In the genomic region with DNA sequence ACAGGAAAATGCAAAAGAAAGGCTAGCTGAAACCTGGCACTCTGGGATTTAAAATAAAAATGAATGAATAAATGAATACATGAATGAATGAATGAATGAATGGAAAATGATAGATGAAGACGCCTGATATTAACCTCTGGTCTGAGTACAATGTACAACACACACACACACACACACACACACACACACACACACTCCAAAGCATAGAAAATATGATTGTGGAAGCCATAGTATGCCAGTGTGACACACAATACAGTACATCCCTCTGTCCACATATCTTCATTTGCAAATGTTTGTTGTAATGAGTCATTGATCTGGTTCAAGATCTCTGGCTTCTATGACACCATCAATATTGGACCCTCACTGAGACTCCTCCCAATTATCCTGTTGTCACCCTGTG, we compare ENCODE assay signal across 10 mouse cellular contexts. TPM values are rescaled to one million over a fixed set of nuclear protein-coding genes. Genes with fewer than 3 reads are reported as not detected.
DNase-seq lines count a peak whose midpoint lies in the region; ATAC-seq and TF ChIP-seq lines count a peak whose summit lies in the region.
"Had no signal": no experiment of that assay in that cellular context is flagged by ENCODE, and none has a peak within 500 bp of the region (broad histone marks: within the 10 kb centered on the region; RNA-seq: fewer than 3 reads in every experiment).

No protein-coding gene starts in this region.

- WGBS in heart, embryonic 15.5 days, result 62% methylated on average over 1 of the region's 1 CpGs
- 75% methylated on average over 1 of the region's 1 CpGs for WGBS in embryonic facial prominence, embryonic 15.5 days
- 90% methylated on average over 1 of the region's 1 CpGs for WGBS in intestine, embryonic 16.5 days
- 58% methylated on average over 1 of the region's 1 CpGs for whole genome bisulfite sequencing in midbrain, postnatal 0 days

- no peak for ATAC-seq in heart, embryonic 15.5 days (replicated peaks; ENCODE audit: insufficient number of reproducible peaks, insufficient read depth, low FRiP score, low read depth)
- ATAC-seq in embryonic facial prominence, embryonic 15.5 days (ENCODE audit: insufficient number of reproducible peaks, low FRiP score, low TSS enrichment, low read depth), result no peak
- peak; percentile 17 for ATAC-seq in intestine, embryonic 16.5 days
- peak; percentile 57 for ATAC-seq in midbrain, postnatal 0 days (ENCODE audit: low FRiP score)

- H3K9ac ChIP-seq in heart, embryonic 15.5 days, result 0 out of 2 replicates have a peak overlapping the region, but pooled peaks have one; percentile 76
- no peak overlapping the region for H3K9ac ChIP-seq in embryonic facial prominence, embryonic 15.5 days
- no peak overlapping the region for H3K9ac ChIP-seq in intestine, embryonic 16.5 days (ENCODE audit: low read depth, low read length)
- no peak overlapping the region for H3K9ac ChIP-seq in midbrain, postnatal 0 days (replicated peaks; ENCODE audit: low read length, poor library complexity, severe bottlenecking)

- peak overlapping the region; percentile 94 for H3K4me2 ChIP-seq in heart, embryonic 15.5 days
- H3K4me2 ChIP-seq in embryonic facial prominence, embryonic 15.5 days (replicated peaks), result peak overlapping the region; percentile 90
- H3K4me2 ChIP-seq in intestine, embryonic 16.5 days (ENCODE audit: low read depth, low read length), result no peak overlapping the region; the same call in 1 of the 2 replicates
- H3K4me2 ChIP-seq in midbrain, postnatal 0 days (ENCODE audit: low read depth, low read length, poor library complexity, severe bottlenecking), result peak overlapping the region; percentile 78

- H3K4me1 ChIP-seq in heart, embryonic 15.5 days (replicated peaks), result peaks cover 9% of the 10 kb centered on the region; the same call in 1 of the 2 replicates
- peaks cover 9% of the 10 kb centered on the region; the same call in 1 of the 2 replicates for H3K4me1 ChIP-seq in embryonic facial prominence, embryonic 15.5 days
- H3K4me1 ChIP-seq in intestine, embryonic 16.5 days (ENCODE audit: control insufficient read depth, insufficient read depth, low read length), result no peaks in the 10 kb centered on the region
- H3K4me1 ChIP-seq in midbrain, postnatal 0 days (ENCODE audit: insufficient read depth, low read length), result peaks cover 3% of the 10 kb centered on the region; the same call in 1 of the 2 replicates

- 0 out of 2 replicates have a peak, but pooled peaks cover 2% of the 10 kb centered on the region for H3K27me3 ChIP-seq in heart, embryonic 15.5 days
- H3K27me3 ChIP-seq in embryonic facial prominence, embryonic 15.5 days, result 0 out of 2 replicates have a peak, but pooled peaks cover 3% of the 10 kb centered on the region
- H3K27me3 ChIP-seq in intestine, embryonic 16.5 days (replicated peaks; ENCODE audit: control insufficient read depth, insufficient read depth, low read length), result no peaks in the 10 kb centered on the region
- no peaks in the 10 kb centered on the region for H3K27me3 ChIP-seq in midbrain, postnatal 0 days (ENCODE audit: insufficient read depth, low read length)

- DNase-seq in heart, postnatal 14 days, result no peak
- DNase-seq in midbrain, postnatal 0 days (ENCODE audit: low spot score), result no peak
- no peak for DNase-seq in urinary bladder, postnatal 14 days (ENCODE audit: low spot score)
- DNase-seq in layer of hippocampus, adult 9-10 months (ENCODE audit: low spot score), result no peak
- DNase-seq in thymus, postnatal 36 days, result no peak

- no peak overlapping the region; the same call in 1 of the 2 replicates for H3K4me3 ChIP-seq in heart, embryonic 15.5 days
- H3K4me3 ChIP-seq in embryonic facial prominence, embryonic 15.5 days (replicated peaks), result peak overlapping the region; percentile 77
- no peak overlapping the region for H3K4me3 ChIP-seq in intestine, embryonic 16.5 days (ENCODE audit: low read length)
- H3K4me3 ChIP-seq in midbrain, postnatal 0 days (ENCODE audit: low read depth, low read length), result peak overlapping the region; percentile 53; the same call in 1 of the 2 replicates

- H3K36me3 ChIP-seq in heart, embryonic 15.5 days, result no peaks in the 10 kb centered on the region
- no peaks in the 10 kb centered on the region for H3K36me3 ChIP-seq in embryonic facial prominence, embryonic 15.5 days
- H3K36me3 ChIP-seq in intestine, embryonic 16.5 days (ENCODE audit: control insufficient read depth, insufficient read depth, low read length), result no peaks in the 10 kb centered on the region
- H3K36me3 ChIP-seq in midbrain, postnatal 0 days (ENCODE audit: insufficient read depth, low read length), result no peaks in the 10 kb centered on the region; the same call in 1 of the 2 replicates

- TF ChIP-seq CTCF in midbrain, postnatal 0 days (IDR thresholded peaks at IDR 0.05), result no peak

- H3K27ac ChIP-seq in heart, embryonic 15.5 days, result no peak overlapping the region
- H3K27ac ChIP-seq in embryonic facial prominence, embryonic 15.5 days (replicated peaks), result no peak overlapping the region
- no peak overlapping the region for H3K27ac ChIP-seq in intestine, embryonic 16.5 days (ENCODE audit: low read length)
- H3K27ac ChIP-seq in midbrain, postnatal 0 days (ENCODE audit: low read depth, low read length), result peak overlapping the region; percentile 57

- no peaks in the 10 kb centered on the region for H3K9me3 ChIP-seq in heart, embryonic 15.5 days (replicated peaks)
- H3K9me3 ChIP-seq in embryonic facial prominence, embryonic 15.5 days (replicated peaks), result no peaks in the 10 kb centered on the region
- H3K9me3 ChIP-seq in intestine, embryonic 16.5 days (ENCODE audit: control insufficient read depth, low read length), result no peaks in the 10 kb centered on the region
- H3K9me3 ChIP-seq in midbrain, postnatal 0 days (ENCODE audit: low read length), result no peaks in the 10 kb centered on the region

- intact Hi-C loops in heart, postnatal 14 days (cut with DNase I), result loop anchor here (5.0 to 10.0 kb wide), 2 partner anchors 125 to 333 kb away; a partner anchor contains a TSS

RNA-seq across cellular contexts. Expression of a gene that starts 0.6 kb away (rescaled TPM):
- polyA plus RNA-seq in heart, embryonic 15.5 days (2015; fragmentation: Nextera tagmentation; extraction: Ambion mirVana), result 0.87 and 1.0 TPM in 2 replicates
- total RNA-seq in heart, postnatal 14 days (2021), result 1 to 10 TPM in 1 of 2 experiments, under 1 TPM in 1; 0.96 to 1.7 TPM
- polyA plus RNA-seq in embryonic facial prominence, embryonic 15.5 days (2015; fragmentation: Nextera tagmentation; extraction: Ambion mirVana), result 2.5 and 2.7 TPM in 2 replicates
- 0.68 and 1.0 TPM in 2 replicates for polyA plus RNA-seq in intestine, embryonic 16.5 days (2015; fragmentation: Nextera tagmentation; extraction: Ambion mirVana)
- total RNA-seq in midbrain, postnatal 0 days (2014; rRNA removed), result 2.0 and 2.8 TPM in 2 replicates
- 2.7 and 3.8 TPM in 2 replicates for polyA plus RNA-seq in midbrain, postnatal 0 days (2015; fragmentation: Nextera tagmentation; extraction: Ambion mirVana)
- total RNA-seq: megakaryocyte, adult 5-6 weeks had no signal

RNA-seq across cellular contexts. Expression of a gene that starts 11.5 kb away (rescaled TPM):
- polyA plus RNA-seq in heart, embryonic 15.5 days (2015; fragmentation: Nextera tagmentation; extraction: Ambion mirVana), result not detected in 2 replicates
- not detected for total RNA-seq in heart, postnatal 14 days (2021)
- polyA plus RNA-seq in embryonic facial prominence, embryonic 15.5 days (2015; fragmentation: Nextera tagmentation; extraction: Ambion mirVana), result not detected in 2 replicates
- polyA plus RNA-seq in intestine, embryonic 16.5 days (2015; fragmentation: Nextera tagmentation; extraction: Ambion mirVana), result not detected in 2 replicates
- total RNA-seq in midbrain, postnatal 0 days (2014; rRNA removed), result not detected in 2 replicates
- polyA plus RNA-seq in midbrain, postnatal 0 days (2015; fragmentation: Nextera tagmentation; extraction: Ambion mirVana), result not detected in 2 replicates
- total RNA-seq: gastrocnemius, adult 8-10 months; megakaryocyte, adult 5-6 weeks had no signal

RNA-seq across cellular contexts. Expression of a gene that starts 16.1 kb away (rescaled TPM):
- polyA plus RNA-seq in heart, embryonic 15.5 days (2015; fragmentation: Nextera tagmentation; extraction: Ambion mirVana), result 5.6 and 7.7 TPM in 2 replicates
- 1 to 10 TPM; 2.6 to 3.2 TPM for total RNA-seq in heart, postnatal 14 days (2021)
- polyA plus RNA-seq in embryonic facial prominence, embryonic 15.5 days (2015; fragmentation: Nextera tagmentation; extraction: Ambion mirVana), result 9.3 and 10.3 TPM in 2 replicates
- polyA plus RNA-seq in intestine, embryonic 16.5 days (2015; fragmentation: Nextera tagmentation; extraction: Ambion mirVana), result 8.1 and 9.1 TPM in 2 replicates
- total RNA-seq in midbrain, postnatal 0 days (2014; rRNA removed), result 27.9 and 29.1 TPM in 2 replicates
- polyA plus RNA-seq in midbrain, postnatal 0 days (2015; fragmentation: Nextera tagmentation; extraction: Ambion mirVana), result 33.9 and 35.5 TPM in 2 replicates

RNA-seq across cellular contexts. Expression of a gene that starts 21.5 kb away (rescaled TPM):
- polyA plus RNA-seq in heart, embryonic 15.5 days (2015; fragmentation: Nextera tagmentation; extraction: Ambion mirVana), result not detected in 2 replicates
- total RNA-seq in heart, postnatal 14 days (2021), result not detected
- polyA plus RNA-seq in embryonic facial prominence, embryonic 15.5 days (2015; fragmentation: Nextera tagmentation; extraction: Ambion mirVana), result not detected in 2 replicates
- not detected in 2 replicates for polyA plus RNA-seq in intestine, embryonic 16.5 days (2015; fragmentation: Nextera tagmentation; extraction: Ambion mirVana)
- total RNA-seq in midbrain, postnatal 0 days (2014; rRNA removed), result not detected in 2 replicates
- not detected in 2 replicates for polyA plus RNA-seq in midbrain, postnatal 0 days (2015; fragmentation: Nextera tagmentation; extraction: Ambion mirVana)
- total RNA-seq: gastrocnemius, adult 8-10 months; megakaryocyte, adult 5-6 weeks had no signal

RNA-seq across cellular contexts. Expression of a gene that starts 34.3 kb away (rescaled TPM):
- polyA plus RNA-seq in heart, embryonic 15.5 days (2015; fragmentation: Nextera tagmentation; extraction: Ambion mirVana), result not detected in 2 replicates
- not detected for total RNA-seq in heart, postnatal 14 days (2021)
- not detected in 2 replicates for polyA plus RNA-seq in embryonic facial prominence, embryonic 15.5 days (2015; fragmentation: Nextera tagmentation; extraction: Ambion mirVana)
- polyA plus RNA-seq in intestine, embryonic 16.5 days (2015; fragmentation: Nextera tagmentation; extraction: Ambion mirVana), result not detected in 2 replicates
- not detected in 2 replicates for total RNA-seq in midbrain, postnatal 0 days (2014; rRNA removed)
- polyA plus RNA-seq in midbrain, postnatal 0 days (2015; fragmentation: Nextera tagmentation; extraction: Ambion mirVana), result 0.16 TPM in 1 of 2 replicates, not detected in the other
- total RNA-seq: gastrocnemius, adult 8-10 months; megakaryocyte, adult 5-6 weeks had no signal

Comparison
In these comparisons a context has a peak if more than half of its experiments do, and no peak if none do; other contexts are left out.
1. ATAC-seq: peak in intestine, embryonic 16.5 days (single experiment) and midbrain, postnatal 0 days (single experiment); none in heart, embryonic 15.5 days (single experiment) and embryonic facial prominence, embryonic 15.5 days (single experiment).
2. H3K4me3 ChIP-seq: peak in embryonic facial prominence, embryonic 15.5 days (single experiment) and midbrain, postnatal 0 days (single experiment); none in heart, embryonic 15.5 days (single experiment) and intestine, embryonic 16.5 days (single experiment).